Mouse (Mus musculus) macrophage (primary cell): ENCODE measurements around the gene Pptc7. TPM values are rescaled to one million over a fixed set of nuclear protein-coding genes. Genes with fewer than 3 reads are reported as not detected.

Source experiments
- H3K27ac ChIP-seq: fragments of 350-480 bp; formaldehyde crosslinking; 2 replicates; pipeline ENCODE4 v1.9.0; 2021
- H3K36me3 ChIP-seq: fragments of 350-480 bp; formaldehyde crosslinking; 2 replicates; pipeline ENCODE4 v1.9.0; 2021; ENCODE audit errors: inconsistent target
- H3K4me3 ChIP-seq: fragments of 350-480 bp; formaldehyde crosslinking; 2 replicates; pipeline ENCODE4 v1.9.0; 2021; ENCODE audit errors: inconsistent target
- H3K79me2 ChIP-seq: fragments of 350-480 bp; formaldehyde crosslinking; 2 replicates; pipeline ENCODE4 v1.9.0; 2021; ENCODE audit errors: inconsistent target
- WGBS: methylation state at CpG from one replicate; pipeline ENCODE4 v1.1.7; 2026; ENCODE audit warnings: inconsistent platforms; ENCODE audit not compliant: missing documents; 5-methylcytosine and 5-hydroxymethylcytosine counted together
- polyA plus RNA-seq: library from polyadenylated mRNA; stranded (reverse); fragments of 250-400 nt; gene quantifications from 3 replicates; pipeline ENCODE4 v1.2.4, GENCODE M21; 2018; ENCODE audit warnings: inconsistent platforms

Pptc7 gene
- polyA plus RNA-seq, 1 experiment from 2014 or later: 12.5 TPM

DNA sequence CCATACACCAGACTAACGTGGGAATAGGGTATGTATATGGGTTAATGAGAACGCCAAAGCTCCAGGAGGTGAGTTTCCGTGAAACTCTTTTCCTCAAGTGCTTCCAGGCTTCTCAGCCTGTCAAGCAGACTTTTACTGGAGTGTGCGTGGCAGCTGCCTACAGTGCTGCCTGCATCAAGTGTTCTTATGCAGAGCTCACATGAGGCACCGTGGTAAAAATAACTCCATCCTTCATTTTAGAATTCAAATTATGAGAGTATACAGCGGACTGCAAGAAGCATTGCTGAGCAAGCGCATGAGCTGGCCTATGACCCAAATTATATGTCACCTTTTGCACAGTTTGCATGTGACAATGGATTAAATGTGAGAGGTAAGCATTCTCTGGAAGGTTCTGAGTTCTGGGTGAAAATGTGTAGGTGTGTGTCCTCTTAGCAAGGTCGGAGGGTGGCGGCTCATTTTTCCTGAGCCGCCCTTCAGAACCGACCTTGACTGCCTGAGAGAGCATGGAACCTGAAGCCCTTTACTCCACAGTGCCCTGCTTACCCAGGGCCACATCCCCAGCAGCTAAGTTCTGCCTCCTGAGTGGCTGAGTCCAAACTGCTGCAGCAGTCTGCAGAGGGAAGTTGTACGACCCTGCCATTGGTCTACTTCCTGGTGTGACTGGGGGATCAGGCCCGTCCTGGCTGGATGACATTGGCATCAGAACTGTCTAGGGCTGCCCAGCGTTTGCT lies 35.5 kb downstream of the Pptc7 start:
- Histone ChIP-seq H3K79me2 (no peaks in the 10 kb centered on the region; the same call in 1 of the 2 replicates), H3K36me3 (peaks cover 44% of the 10 kb centered on the region)
- WGBS: 86% methylated on average over 14 of the region's 14 CpGs

DNA sequence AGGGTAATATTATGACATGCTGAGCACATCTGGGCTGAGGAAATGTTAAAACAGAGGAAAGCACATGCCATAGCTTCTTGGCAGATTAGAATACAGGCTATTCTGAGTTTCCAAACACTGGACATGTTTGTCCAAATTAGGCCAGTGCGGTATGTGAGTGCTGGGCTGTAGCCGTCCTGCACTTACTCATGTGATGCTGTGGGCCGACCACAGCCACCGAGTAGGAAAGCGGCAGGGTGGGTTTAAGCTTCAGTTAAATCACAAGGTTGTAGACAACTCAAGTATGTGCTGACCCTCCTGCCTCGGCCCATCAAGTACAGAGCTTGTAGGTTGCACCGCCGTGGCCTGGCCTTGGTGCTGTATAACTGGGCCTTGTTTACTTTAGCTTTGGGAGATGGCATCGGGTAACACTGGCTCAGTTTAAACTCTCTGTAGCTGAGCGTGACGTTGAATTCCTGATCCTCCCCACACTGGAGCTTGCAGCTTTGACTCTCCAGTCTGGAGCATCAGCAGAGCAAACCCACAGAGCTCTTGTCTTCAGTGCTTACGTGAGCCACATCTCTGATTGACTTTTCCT lies 36.1 kb downstream of the Pptc7 start:
- peaks cover 50% of the 10 kb centered on the region for H3K36me3 ChIP-seq
- 93% methylated on average over 12 of the region's 12 CpGs for WGBS
- no peak overlapping the region for H3K27ac ChIP-seq
- no peak overlapping the region for H3K4me3 ChIP-seq
- H3K79me2 ChIP-seq: no peaks in the 10 kb centered on the region; the same call in 1 of the 2 replicates

More for the DNA sequence above, 35.5 kb downstream of the Pptc7 start:
- H3K4me3 ChIP-seq: no peak overlapping the region
- H3K27ac ChIP-seq: no peak overlapping the region

DNA sequence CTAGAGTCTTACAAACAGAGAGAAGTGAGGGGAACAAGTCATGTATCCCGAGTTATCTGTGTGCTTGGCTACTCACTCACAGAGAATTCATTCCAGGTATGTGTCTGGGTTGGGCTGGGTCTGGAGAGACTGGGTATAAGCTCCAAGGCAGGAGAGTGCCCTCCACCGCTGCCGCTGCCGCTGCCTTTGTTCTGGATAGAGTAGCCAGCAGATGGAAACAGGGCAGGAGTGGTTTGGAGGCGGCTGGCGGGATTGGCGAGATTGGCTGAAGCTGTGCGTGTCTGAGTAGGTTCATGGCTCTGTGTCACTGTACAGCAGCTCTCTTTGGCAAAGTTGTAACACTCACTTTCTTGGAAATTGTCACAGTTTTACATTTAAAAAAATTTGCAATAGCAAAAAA lies 39.4 kb downstream of the Pptc7 start:
- H3K27ac ChIP-seq: no peak overlapping the region
- peaks cover 50% of the 10 kb centered on the region for H3K36me3 ChIP-seq
- H3K79me2 ChIP-seq: no peaks in the 10 kb centered on the region
- over 99% methylated on average over 8 of the region's 8 CpGs for WGBS
- H3K4me3 ChIP-seq: no peak overlapping the region

DNA sequence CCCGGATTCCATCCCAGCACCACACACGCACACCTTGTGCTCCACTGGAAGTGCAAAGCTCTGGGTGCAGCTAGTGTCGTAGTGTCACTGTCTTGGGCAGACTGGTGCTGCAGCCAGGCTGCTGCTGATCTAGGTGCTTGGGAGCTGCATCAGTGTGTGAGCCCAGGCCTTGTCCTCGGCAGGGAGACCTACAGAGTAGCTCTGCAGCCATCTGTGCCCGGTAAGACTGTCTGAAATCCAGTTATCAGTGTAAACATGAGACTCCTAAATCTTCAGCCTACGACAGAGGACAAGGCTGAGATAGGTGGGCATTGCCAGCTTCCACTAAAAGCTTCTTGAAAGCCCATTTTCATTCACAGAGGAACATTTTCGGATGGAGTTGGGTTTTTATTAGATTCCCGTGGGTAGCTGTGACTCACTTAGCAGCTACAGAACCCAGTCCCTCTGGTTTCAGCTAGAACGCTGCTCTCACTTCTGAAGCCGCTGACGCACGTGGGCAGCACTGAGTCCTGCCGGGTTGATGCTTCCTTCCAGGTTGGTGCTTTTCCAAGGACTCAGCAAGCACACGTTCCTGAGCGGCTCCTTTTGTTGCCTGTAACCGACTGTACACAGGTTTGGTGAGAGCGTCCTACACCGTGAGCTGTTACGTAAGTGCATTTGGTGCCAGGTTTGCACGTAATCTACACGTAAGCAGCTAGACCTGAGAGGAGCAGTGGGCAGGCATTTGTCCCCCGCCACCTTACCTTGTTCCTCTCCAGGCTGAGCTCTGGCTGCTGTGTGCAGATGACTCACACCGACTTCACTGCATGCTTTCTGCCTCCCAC lies 40.7 kb downstream of the Pptc7 start:
- Histone ChIP-seq H3K79me2 (no peaks in the 10 kb centered on the region), H3K36me3 (peaks cover 47% of the 10 kb centered on the region), H3K4me3 (no peak overlapping the region), H3K27ac (no peak overlapping the region)
- 92% methylated on average over 23 of the region's 23 CpGs for WGBS

DNA sequence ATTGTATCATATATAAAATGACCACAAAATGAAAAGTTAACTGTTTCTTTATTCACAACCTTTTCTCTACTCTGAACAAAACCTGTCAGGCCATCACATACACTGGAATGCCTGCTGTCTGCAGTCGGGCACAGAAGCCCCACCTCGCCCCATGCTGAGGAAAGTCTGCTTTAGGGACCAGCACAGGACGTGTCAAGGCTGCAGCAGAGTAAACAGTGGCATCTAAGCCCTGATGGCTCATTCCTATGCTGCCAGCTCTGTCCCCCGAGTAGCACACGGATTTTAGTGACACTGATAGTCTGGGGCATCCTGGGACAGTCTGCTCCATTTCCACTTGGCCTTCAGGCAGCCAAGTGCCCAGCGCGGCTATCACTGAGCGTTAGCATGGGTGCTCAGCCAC lies 41.3 kb downstream of the Pptc7 start:
- peaks cover 40% of the 10 kb centered on the region for H3K36me3 ChIP-seq
- no peak overlapping the region for H3K27ac ChIP-seq
- 97% methylated on average over 8 of the region's 8 CpGs for WGBS
- H3K79me2 ChIP-seq: no peaks in the 10 kb centered on the region
- no peak overlapping the region for H3K4me3 ChIP-seq

DNA sequence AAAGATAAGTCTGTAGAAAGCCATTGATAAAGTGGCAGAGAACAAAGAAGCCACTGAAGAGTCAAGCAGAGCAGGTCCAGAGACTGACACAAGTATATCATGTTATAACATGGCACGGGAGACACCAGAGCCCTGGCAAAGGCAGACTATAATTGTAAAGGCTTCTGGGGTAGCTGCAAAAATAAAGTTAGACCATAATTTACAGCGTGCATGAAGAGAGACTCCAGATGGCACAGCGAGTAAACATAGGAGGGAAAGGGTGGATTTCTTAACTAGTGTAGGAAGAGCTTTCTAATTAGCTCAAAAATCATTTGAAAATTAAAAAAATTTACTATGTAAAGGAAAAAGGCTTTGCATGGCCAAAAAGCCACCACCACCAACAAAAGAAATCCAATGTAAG lies 43.1 kb downstream of the Pptc7 start:
- WGBS: 91% methylated on average over 3 of the region's 3 CpGs
- Histone ChIP-seq H3K4me3 (no peak overlapping the region), H3K27ac (no peak overlapping the region), H3K79me2 (no peaks in the 10 kb centered on the region), H3K36me3 (peaks cover 23% of the 10 kb centered on the region; the same call in 1 of the 2 replicates)

DNA sequence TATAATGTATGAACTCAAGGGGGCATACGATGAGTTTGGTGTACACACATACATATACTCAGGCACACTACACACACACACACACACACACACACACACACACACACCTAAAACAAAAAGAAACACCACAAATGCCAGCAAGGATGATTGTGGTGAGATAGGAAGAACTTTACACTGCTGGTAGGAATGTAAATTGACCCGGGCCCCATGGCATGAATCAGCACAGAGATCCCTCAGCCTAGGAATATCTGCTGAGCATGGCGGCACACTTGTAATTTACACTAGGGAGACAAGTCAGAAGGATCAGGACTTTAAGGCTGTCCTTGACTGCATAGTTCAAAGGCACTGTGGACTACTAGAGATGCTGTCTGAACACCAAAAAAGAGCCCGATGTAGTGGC lies 46.1 kb downstream of the Pptc7 start:
- 87% methylated on average over 3 of the region's 4 CpGs for WGBS
- Histone ChIP-seq H3K79me2 (no peaks in the 10 kb centered on the region), H3K27ac (no peak overlapping the region), H3K36me3 (no peaks in the 10 kb centered on the region), H3K4me3 (no peak overlapping the region)

DNA sequence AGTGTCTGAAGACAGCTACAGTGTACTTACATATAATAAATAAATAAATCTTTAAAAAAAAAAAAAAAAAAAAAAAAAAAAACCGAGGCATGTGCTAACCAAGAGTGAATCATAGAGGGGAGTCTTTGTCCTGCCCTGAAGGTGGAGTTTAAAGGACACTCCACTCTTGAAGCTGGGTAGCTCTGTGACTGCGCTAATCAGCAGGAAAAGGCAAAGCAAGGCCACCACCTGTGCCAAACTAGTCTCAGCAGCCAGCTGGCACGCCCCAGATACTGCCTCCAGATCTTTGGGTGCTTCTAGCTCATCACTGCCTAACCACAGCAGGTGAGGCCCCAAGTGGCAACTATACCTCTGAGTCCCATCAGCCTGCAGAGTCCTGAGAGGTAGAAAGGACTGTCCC lies 50.5 kb downstream of the Pptc7 start:
- H3K27ac ChIP-seq: no peak overlapping the region
- 67% methylated on average over 3 of the region's 3 CpGs for WGBS
- H3K4me3 ChIP-seq: no peak overlapping the region
- H3K79me2 ChIP-seq: no peaks in the 10 kb centered on the region
- no peaks in the 10 kb centered on the region for H3K36me3 ChIP-seq

DNA sequence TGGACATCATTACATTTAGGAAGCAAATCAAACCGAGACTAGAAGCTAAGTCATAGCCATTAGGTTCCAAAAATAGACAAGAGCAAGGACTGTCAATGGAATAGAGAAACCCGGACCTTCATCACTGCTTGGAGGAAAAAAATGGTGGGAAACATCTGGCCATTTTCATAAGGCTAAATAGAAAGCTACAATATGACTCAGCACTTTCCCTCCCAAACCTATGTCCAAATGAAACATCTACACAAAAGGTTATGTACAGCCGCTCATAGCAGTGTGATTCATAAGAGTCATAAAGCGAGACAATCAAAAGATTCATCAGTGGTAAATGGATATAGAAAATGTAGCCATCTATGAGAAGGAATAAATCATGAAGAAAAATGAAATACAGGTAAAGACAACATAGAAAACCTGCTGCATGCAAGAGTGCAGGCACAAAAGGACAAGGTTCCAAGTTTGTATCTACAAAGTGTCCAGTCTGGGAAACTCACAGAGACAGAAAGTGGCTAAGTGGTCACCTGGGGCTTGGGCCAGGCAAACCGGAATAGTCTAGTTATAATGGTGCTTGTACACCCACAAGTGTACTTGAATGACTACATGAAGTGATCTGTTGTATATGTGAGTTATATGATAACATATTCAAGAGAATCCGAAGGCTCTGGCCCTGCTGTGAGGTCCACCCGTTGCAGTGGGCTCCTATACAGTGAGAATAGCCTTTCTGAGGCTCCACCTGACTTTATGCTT lies 52.6 kb downstream of the Pptc7 start:
- Histone ChIP-seq H3K27ac (no peak overlapping the region), H3K36me3 (no peaks in the 10 kb centered on the region), H3K4me3 (no peak overlapping the region), H3K79me2 (no peaks in the 10 kb centered on the region)
- 84% methylated on average over 7 of the region's 7 CpGs for WGBS

DNA sequence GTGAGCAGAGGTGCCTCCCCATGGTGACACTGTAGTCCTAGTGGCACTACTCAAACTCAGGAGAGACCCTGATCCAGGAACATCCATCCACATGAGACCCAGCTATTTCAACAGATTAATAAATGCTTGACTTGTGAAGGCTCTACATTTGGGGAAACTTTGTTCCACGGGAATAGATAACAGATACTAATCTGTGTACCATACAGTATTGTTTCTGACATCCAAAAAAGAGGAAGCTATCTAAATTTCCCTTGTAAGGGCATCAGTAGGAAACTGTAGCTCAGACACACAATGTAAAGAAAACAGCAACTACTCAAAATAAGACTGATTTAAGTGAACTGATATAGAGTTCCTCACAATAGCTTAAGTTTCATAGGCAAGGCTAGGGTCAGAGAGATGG lies 58.7 kb downstream of the Pptc7 start:
- 18% methylated on average over 1 of the region's 1 CpGs for WGBS
- Histone ChIP-seq H3K79me2 (no peaks in the 10 kb centered on the region), H3K27ac (peak overlapping the region; percentile 36; the same call in 1 of the 2 replicates)

DNA sequence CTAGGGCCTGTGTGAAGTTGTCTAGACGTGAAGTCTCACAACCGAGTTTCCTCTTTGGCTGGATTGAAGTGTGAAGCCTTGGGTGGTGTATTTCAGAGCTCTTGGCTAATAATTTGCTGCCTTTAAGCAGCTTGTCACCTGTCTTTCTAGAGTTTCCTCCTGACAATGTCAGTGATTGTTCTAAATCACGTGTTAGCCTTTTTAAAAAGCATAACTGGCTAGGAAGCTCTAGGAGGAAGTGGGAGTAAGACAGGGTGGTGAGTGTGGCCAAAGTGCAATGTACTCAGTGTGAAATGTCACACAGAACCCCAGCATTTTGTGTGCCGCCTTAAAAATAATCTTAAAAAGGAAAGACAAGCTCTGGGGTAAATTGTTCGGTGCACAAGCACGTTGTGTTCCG lies 59.6 kb downstream of the Pptc7 start:
- Histone ChIP-seq H3K36me3 (no peaks in the 10 kb centered on the region), H3K27ac (peak overlapping the region; percentile 36), H3K79me2 (no peaks in the 10 kb centered on the region), H3K4me3 (no peak overlapping the region)
- 10% methylated on average over 7 of the region's 7 CpGs for WGBS

More for the DNA sequence above, 58.7 kb downstream of the Pptc7 start:
- Histone ChIP-seq H3K36me3 (no peaks in the 10 kb centered on the region), H3K4me3 (no peak overlapping the region)

DNA sequence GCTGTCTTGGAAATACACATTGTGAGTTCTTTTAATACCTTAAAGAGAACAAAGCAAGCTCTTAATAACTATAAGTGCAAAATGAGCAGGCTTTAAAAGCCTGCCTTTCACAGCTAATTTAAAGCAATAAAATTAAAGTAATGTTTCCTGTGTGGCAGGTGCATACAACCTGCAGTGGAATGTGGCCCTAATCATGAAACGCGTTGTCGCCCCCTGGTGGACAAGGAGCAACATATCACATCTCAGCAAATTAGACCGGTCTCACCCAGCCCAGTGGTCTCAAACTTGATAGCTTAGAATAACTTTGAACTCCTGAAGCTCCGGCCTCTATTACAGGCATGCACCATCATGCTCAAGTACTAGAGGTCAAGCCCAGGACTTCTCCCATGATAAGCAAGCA lies 60.1 kb downstream of the Pptc7 start:
- no peaks in the 10 kb centered on the region for H3K79me2 ChIP-seq
- H3K36me3 ChIP-seq: no peaks in the 10 kb centered on the region
- no peak overlapping the region for H3K4me3 ChIP-seq
- peak overlapping the region; percentile 36 for H3K27ac ChIP-seq
- 15% methylated on average over 5 of the region's 5 CpGs for WGBS

DNA sequence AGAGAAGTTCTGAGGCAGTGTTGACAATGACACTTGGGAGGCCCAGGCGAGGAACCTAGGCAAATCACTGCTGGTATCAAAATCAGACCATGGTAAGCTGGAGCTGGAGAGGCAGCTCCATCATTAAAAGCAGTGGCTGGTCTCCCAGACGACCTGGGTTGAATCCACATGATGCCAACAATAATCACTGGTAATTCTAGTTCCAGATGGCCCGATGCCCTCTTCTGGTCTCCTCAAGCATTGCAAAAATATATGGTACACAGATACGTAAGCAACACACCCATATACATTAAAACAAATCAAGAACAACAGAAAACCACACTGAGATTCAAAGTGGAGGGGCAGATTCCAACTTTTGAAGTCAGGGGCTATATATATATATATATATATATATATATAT lies 61.6 kb downstream of the Pptc7 start:
- Histone ChIP-seq H3K4me3 (no peak overlapping the region), H3K36me3 (no peaks in the 10 kb centered on the region), H3K27ac (no peak overlapping the region), H3K79me2 (no peaks in the 10 kb centered on the region)
- 95% methylated on average over 4 of the region's 4 CpGs for WGBS

DNA sequence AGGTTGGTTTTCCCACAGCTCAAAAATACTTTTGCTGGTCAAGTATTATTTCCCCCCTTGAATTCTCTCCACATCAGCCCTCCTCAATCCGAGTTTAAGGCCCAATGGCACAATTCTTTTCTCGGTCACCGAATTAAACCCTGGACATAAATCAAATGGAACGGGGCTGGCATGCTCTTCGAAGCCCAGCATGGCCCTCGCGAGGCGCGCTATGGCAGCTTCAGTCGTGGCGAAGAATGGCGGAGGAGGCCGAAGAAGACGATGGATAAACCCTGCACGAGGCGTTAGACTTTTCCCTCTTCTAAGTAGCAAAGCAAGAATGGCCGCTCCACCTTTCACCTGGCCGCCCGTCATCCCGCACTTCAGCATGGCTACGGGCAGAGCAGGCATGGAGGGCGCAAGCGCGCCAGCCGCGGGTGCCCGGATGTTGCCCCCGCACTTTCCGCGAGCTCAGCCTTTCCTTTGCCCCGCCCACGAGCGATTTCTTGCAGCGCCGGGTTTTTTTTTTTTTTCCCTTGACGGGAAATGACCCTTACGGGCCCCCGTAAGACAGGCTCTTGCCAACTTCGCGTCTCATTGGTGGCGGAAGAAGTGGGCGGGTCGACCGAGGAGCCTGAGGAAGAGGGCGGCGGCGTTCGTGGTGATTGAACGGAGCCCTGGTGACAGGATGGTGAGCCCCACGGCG lies 69.8 kb downstream of the Pptc7 start, which contains the start of the genes Rad9b and Vps29:
TSS of gene Rad9b (minus strand) at position 427 of the 685 bp plus-strand sequence.
TSS of gene Vps29 (plus strand) at position 563 of the 685 bp plus-strand sequence.
- H3K36me3 ChIP-seq: no peaks in the 10 kb centered on the region
- H3K4me3 ChIP-seq: peak within 1 kb of the TSS; percentile 76
- peaks cover 44% of the 10 kb centered on the region for H3K79me2 ChIP-seq
- under 1% methylated on average over 46 of the region's 51 CpGs for WGBS
- H3K27ac ChIP-seq: peak within 1 kb of the TSS; percentile 74
